Mouse (Mus musculus): ENCODE results near the gene Rai1. TPM values are rescaled to one million over a fixed set of nuclear protein-coding genes. Genes with fewer than 3 reads are reported as not detected.

Gene Rai1
- total RNA-seq, 2 experiments from 2014 or later: 85.9 to 92.3 TPM

GRCm38 (mm10) chr11:60159955-60160354 lies 55.1 kb downstream of the Rai1 start:
- no peak for DNase-seq

DNA sequence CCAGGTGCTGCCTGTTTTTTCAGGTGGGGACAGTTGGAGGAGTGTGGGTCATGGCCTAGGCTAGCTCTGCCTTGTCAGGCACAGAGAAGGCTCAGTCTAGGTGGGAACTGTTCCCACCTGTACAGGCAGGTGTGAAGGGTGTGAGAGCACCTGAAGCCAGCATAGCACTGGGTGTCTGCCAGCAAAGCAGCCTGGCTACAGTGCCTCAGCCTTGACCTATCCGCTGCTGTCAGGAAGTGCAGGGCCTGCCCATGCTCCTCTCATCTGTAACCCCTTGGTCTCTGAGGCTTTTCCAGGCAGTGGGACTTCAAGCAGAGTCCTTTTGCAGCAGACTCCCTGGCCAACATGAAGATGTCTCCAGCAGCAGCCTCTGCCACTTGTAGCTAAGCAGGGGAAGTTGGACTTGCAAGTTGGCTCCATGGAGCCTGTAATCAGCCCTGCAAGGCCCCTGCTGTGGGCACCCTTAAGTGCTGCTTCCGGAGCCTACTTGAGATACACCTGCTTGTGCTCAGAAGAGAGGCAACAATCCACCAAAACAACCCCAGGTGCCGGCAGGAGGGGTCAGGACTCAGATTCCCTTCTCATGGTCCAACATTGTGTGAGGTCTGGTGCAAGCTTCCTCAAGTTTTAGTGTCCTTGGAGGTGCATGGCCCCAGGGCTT lies 55.8 kb downstream of the Rai1 start:
- intact Hi-C loops (cut with DNase I): loop anchor here (1.0 kb wide), 1 partner anchor 38 kb away; no protein-coding TSS in a partner anchor
- no peak for DNase-seq

More at GRCm38 (mm10) chr11:60159955-60160354, 55.1 kb downstream of the Rai1 start:
- intact Hi-C loops (cut with DNase I): loop anchor here (1.0 kb wide), 1 partner anchor 38 kb away; no protein-coding TSS in a partner anchor

DNA sequence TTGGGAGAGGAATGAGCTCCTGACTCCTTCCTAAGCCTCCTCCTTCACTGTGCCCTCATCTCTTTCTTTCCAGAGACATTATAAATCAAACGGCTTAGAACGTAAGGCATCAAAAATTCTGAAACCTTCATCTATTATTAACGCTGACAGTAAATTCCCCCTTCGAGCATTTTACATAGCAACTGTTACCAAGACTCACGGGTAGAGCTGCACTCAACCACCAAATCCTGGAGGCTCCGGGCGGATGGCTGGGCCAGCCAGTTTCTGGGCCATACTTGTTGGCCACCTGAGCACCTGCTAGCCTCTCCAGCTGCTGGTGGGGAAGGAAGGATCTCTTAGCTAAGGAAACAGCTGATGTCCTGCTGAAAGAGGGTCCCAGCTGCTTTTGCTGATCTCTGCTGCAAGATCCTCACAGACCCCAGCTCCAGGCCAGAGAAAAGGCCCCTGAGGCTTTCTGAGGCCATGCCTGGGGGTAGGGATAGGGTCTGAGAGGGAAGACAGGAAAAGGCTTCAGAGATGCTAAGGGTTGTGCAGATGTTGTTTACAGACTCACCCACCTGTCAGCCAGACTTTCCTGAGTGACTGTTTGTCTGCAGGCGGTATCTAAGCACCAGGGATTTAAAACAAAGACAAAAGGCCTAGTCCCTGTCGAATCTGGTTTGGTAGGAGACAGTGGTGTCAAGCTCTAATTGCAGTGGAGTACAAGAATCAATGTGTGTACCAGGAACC lies 56.5 kb downstream of the Rai1 start:
- DNase-seq: no peak
- intact Hi-C loops (cut with DNase I): no loop called here

- no peak for DNase-seq
- intact Hi-C loops (cut with DNase I): no loop called here
Measured at GRCm38 (mm10) chr11:60162547-60162946, 57.7 kb downstream of the Rai1 start.

DNA sequence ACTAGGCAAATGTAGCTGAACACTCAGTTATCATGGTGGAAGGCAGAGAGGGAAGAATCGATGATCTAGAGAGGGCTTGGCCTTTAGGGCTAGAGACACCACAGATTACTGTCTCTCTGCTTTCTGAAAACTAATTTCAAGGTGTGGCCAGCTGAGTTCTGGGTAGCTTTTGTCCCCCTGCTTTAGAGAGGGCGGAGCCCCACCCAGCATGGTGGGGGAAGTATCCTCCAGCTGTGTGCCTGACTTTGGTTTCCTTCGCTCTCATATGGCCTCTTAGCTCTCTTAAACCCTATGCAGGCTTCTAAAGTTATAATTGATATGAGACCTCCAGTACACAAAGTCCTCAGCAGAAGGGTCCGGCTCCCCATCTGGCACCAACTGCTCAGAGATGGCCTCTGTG lies 58.5 kb downstream of the Rai1 start:
- intact Hi-C loops (cut with DNase I): no loop called here
- DNase-seq: no peak

DNA sequence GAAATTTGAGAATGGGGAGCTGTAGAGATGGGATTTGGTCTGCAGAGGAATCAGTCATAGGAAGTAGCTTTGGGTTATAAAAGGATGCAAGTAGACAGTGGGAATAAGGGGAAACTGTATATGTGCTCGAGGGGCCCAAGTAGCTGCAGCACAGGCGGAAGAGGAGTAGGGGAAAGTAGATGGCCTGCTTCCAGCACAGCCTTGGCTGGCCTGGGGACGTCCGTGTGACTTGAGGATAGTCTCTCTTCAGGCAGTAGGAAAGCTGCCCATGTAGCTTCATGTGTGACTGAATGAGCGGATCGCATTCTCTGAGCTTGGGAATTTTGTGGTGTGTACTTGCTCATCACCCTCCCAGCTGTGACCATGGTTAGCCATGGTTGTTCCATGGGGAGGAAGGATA lies 59.6 kb downstream of the Rai1 start:
- intact Hi-C loops (cut with DNase I): no loop called here
- peak; percentile 62 for DNase-seq

DNA sequence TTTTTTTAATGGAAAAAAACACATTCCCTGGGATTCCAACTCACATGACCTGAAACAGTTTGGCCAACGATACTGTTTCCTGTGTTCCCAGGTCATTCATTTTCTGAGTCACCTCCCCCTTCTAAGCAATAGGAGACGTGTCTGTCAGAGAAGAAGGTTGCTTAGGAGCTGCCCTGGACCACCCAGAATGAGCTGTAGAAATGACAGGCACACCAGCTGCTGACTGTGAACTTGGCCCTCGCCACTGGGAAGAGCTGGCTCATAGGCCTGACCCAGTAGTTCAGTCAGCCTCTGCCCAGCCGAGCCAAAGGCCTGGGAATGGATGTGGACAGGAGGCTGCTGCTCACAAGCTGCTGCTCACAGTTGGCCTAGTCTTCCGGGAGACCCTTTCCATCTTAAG lies 60.3 kb downstream of the Rai1 start:
- intact Hi-C loops (cut with DNase I): no loop called here
- peak; percentile 85 for DNase-seq

- intact Hi-C loops (cut with DNase I): no loop called here
Measured at GRCm38 (mm10) chr11:60168780-60169179, 64.0 kb downstream of the Rai1 start.

DNA sequence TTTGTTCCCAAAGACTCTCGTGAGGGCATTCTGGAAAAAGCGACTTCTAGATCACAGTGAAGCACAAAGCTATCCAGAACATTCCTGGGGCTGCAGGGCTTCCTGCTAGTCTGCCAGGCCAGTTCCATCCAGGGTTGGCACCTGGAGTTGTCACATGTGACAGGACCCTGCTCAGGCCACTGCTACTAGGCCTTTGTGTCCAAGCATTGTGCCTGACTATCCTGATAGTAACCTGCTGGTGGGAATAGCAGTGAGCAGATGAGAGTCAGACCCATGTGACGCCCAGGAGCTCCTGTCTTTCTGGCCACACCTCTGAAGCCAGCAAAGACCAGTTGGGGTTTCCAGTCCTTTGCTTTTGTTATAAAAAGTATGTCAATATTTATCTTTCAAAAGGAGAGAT lies 67.3 kb downstream of the Rai1 start:
- intact Hi-C loops (cut with DNase I): no loop called here
- no peak for DNase-seq

More at GRCm38 (mm10) chr11:60168780-60169179, 64.0 kb downstream of the Rai1 start:
- DNase-seq: no peak

DNA sequence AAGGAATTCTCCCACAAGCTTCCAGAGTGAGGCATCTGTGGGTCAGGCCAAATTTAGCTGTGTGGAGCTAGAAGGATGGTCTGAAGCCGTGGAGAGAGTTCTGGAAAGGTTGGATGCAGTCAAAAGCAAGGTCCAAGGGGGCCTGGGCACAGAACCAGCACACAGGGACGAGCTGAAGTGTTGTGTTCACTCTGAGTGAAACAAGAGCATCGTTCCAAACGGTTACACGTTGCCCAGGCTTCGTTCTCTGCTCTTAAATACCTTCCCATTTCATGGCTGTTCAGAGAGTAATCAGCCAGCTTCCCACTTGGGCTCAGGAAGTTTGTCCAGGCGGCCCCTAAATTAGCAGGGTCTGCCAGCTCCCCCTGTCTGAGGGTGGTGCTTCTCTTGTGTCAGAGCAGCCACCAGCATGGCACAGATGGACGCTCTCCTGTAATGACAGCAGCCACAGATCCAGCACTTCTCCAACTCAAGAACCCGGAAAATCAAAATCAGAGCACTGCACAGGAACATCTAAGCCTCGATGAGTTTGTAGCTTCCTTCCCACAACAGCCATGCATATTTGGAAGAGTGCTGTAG lies 68.9 kb downstream of the Rai1 start:
- DNase-seq: no peak
- intact Hi-C loops (cut with DNase I): no loop called here

DNA sequence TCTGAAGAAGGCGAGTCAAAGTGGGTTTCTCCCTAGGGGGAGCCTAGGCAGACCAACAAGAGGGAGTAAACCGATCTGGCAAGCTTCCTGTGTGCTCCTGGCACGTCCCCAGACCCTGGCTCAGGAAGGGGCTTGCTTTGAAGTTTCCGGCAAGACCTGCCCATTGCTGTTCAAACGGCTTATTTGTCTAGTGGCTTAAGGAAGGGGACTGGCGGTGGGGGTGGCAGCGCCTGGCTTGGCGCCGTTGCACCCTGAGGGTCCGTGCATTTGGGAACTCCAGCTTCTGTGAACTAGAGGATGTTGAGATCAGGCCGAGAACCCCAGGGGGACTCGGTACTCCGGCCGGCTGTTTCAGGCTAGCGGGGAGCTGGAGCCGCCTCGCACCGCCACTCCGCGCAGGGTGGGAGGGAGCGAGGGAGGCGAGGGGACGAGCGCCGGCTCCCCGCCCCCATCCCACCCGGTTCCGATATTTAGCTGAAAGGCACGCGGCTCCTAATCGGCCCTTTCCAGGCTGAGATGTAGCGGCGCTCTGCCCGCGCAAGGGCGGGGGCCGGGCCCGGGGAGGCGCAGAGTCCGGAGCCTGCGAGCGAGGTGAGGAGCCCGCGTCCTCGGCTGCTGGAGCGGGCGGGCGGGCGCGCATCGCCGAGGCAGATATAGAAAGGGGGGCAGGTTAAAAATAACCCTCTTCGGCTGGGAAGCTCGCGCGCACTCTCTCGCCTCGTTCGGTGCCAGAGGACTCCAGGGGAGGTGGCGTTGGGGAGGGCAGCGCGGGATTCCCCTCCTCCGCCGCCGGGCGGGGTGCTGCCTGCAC lies 70.8 kb downstream of the Rai1 start:
- intact Hi-C loops (cut with DNase I): loop anchor here (5.0 kb wide), 2 partner anchors 33 to 68 kb away; partner anchors contain the start of gene Rai1
- DNase-seq: peak; percentile 81

DNA sequence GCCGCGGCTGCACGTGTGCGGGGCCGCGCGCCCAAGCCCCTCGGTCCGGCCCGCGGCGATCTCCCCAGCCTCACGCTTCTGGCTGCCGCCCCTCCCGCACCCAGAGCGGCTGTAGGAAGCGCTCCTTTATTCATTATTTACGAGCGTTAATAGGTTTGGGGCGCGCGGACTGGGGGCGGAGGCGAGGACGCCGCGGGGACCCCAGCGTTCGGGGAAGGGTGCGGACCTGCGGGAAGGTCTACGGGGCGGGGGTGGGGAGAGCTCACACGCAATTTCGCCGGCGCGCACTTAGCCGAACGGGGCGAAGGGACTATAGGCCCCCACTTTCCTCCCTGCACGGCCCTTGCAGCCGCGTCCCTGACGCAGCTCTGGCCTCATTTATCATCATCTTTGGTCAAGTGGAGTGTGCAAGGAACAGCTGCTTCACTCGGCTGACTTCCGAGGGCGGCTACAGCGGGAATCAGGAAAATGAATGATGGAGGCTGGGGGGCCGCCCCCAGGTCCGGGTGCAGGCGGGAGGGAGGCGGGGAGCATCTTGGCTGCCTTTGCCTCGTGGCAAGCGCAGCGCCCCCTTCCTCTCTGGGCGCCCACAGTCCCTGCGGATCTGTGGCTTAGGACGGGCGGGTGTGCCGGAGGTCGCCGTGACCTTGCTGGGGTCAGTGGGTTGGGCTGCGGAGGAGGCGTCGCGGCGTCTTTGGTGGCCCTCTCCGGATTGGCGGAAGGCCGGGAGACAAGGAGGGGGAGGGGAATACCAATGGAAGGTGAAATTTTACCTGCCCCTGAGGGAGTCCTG lies 71.6 kb downstream of the Rai1 start:
- intact Hi-C loops (cut with DNase I): loop anchor here (5.0 kb wide), 2 partner anchors 34 to 69 kb away; partner anchors contain the start of gene Rai1
- DNase-seq: peak; percentile 81

- intact Hi-C loops (cut with DNase I): loop anchor here (5.0 kb wide), 2 partner anchors 35 to 70 kb away; partner anchors contain the start of gene Rai1
- DNase-seq: peak; percentile 86
Measured at GRCm38 (mm10) chr11:60176975-60177657, 72.3 kb downstream of the Rai1 start.

- intact Hi-C loops (cut with DNase I): loop anchor here (5.0 kb wide), 2 partner anchors 36 to 71 kb away; partner anchors contain the start of gene Rai1
- no peak for DNase-seq
Measured at GRCm38 (mm10) chr11:60178005-60178404, 73.2 kb downstream of the Rai1 start.

GRCm38 (mm10) chr11:60178506-60178905 lies 73.7 kb downstream of the Rai1 start:
- intact Hi-C loops (cut with DNase I): loop anchor here (5.0 kb wide), 2 partner anchors 36 to 71 kb away; partner anchors contain the start of gene Rai1

DNA sequence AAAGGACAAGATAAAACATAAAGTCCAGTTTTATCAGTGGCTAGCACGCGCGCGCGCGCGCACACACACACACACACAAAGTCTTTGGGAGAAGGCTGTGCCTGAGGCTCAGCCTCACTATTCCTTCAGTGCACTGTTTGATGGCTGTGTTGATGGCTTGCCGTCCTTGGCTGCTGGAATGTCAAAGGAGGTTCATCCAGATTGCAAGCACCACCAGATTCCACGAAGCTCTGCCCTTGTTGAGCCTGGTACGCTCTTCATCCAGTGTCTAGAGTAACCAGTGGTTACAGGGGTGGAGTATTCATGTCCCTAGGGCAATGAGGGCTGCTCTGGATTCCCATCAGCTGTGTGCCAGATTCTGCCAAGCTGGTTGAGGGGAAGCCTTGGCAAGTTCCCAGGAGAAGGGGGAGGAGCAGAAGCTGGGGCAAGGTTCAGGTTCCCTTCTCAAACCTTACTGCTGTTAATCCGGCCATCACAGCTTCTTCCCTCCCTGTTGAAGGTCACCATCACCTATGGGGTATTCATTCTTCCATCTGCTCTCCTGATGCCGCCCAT lies 77.4 kb downstream of the Rai1 start:
- DNase-seq: peak; percentile 71
- intact Hi-C loops (cut with DNase I): no loop called here

More at GRCm38 (mm10) chr11:60178506-60178905, 73.7 kb downstream of the Rai1 start:
- no peak for DNase-seq

DNA sequence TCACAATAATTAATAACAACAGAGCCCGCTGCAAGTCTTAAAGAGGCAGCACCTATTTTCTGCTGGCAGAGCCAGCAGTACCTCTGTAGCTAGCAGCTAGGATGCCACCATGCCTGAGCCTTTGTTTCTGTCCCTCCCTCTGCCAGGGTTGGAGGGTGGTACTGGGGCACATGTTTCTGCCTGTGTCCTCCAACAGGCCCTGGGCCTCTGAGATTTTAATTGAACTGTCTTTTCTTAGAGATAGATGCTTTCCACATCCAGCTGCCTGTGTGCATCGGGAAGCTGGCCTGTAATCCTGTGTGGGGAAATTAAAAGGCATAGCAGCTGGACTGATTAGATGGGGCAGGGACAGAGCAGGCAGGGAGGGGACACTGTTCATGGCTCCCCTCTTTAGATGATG lies 77.9 kb downstream of the Rai1 start:
- no peak for DNase-seq
- intact Hi-C loops (cut with DNase I): no loop called here

Measured in left cerebral cortex, postnatal 4 days (tissue).